Mouse (Mus musculus) MEL (cell line): ENCODE measurements around the gene Serp2.

Experiments used
- MAFK ChIP-seq: IDR thresholded peaks from 2 replicates; pipeline ENCODE4 v1.6.1; 2011; ENCODE audit warnings: low read depth, mild to moderate bottlenecking, low read length, improper control_type of control experiment, borderline replicate concordance
- MYC ChIP-seq: IDR thresholded peaks from 2 replicates; pipeline ENCODE4 v1.6.1; 2011; ENCODE audit warnings: low read depth, mild to moderate bottlenecking, low read length, improper control_type of control experiment, moderate library complexity

DNA sequence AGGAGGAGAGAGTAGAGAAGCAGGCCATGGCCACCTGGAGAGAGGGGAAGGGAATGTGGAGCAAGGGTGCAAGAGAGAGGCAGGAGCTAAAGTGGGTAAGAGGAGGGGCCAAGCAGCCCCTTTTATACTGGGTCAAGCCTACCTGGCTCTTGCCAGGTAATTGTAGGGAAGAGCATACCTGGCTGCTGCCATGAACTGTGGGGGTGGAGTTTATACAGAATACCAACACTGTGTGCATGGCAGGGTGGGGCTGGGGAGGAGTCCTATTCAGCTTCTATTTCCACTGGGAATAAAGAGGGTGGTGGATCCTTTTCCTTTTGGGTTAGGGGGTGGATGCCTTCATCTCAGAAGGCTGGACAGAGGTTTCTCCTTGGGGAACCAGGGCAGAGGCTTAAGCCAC lies 41.1 kb upstream of the Serp2 start:
- TF ChIP-seq MAFK (no peak), MYC (no peak)
